Mouse (Mus musculus) heart, embryonic 12.5 days (tissue): ENCODE results near the gene A430005L14Rik. TPM values are rescaled to one million over a fixed set of nuclear protein-coding genes. Genes with fewer than 3 reads are reported as not detected.

Experiments used
- ATAC-seq: fragments of 200-750 bp; cut with Nextera tagmentation; 2 replicates; pipeline ENCODE4 v1.8.0; 2017; ENCODE audit warnings: moderate TSS enrichment, moderate library complexity; ENCODE audit not compliant: insufficient number of reproducible peaks, low FRiP score
- H3K27ac ChIP-seq: fragments of 300-500 bp; sonication (generic); 2 replicates; pipeline ENCODE4 v1.5.1; 2016; ENCODE audit warnings: mild to moderate bottlenecking, moderate library complexity; ENCODE audit not compliant: poor library complexity, severe bottlenecking
- H3K27me3 ChIP-seq: fragments of 300-500 bp; sonication (generic); replicated peaks from 2 replicates; pipeline ENCODE4 v1.6.1; 2016; ENCODE audit warnings: mild to moderate bottlenecking, moderate library complexity
- H3K36me3 ChIP-seq: fragments of 300-500 bp; sonication (generic); 2 replicates; pipeline ENCODE4 v1.6.1; 2016; ENCODE audit warnings: mild to moderate bottlenecking, moderate library complexity
- H3K4me1 ChIP-seq: fragments of 300-500 bp; sonication (generic); replicated peaks from 2 replicates; pipeline ENCODE4 v1.6.1; 2016; ENCODE audit warnings: mild to moderate bottlenecking
- H3K4me2 ChIP-seq: fragments of 300-500 bp; sonication (generic); 2 replicates; pipeline ENCODE4 v1.6.1; 2016; ENCODE audit warnings: mild to moderate bottlenecking, moderate library complexity
- H3K4me3 ChIP-seq: fragments of 300-500 bp; sonication (generic); 2 replicates; pipeline ENCODE4 v1.5.1; 2016; ENCODE audit warnings: mild to moderate bottlenecking
- H3K9ac ChIP-seq: fragments of 300-500 bp; sonication (generic); 2 replicates; pipeline ENCODE4 v1.6.1; 2016; ENCODE audit warnings: mild to moderate bottlenecking, moderate library complexity
- H3K9me3 ChIP-seq: fragments of 300-500 bp; sonication (generic); replicated peaks from 2 replicates; pipeline ENCODE4 v1.6.1; 2016; ENCODE audit warnings: mild to moderate bottlenecking, moderate library complexity
- WGBS: fragments of 180-500 bp; shearing (Covaris S2); methylation state at CpG from one replicate; pipeline ENCODE4 v1.1.7; 2016; 5-methylcytosine and 5-hydroxymethylcytosine counted together
- polyA plus RNA-seq: library from polyadenylated mRNA; unstranded; fragments of >200 nt; fragmentation: Nextera tagmentation; extraction: Ambion mirVana; gene quantifications from 2 replicates; pipeline ENCODE4 v1.2.1, GENCODE M21; 2016

Gene A430005L14Rik
- polyA plus RNA-seq, 1 experiment from 2014 or later, result 51.9 TPM

- no peak overlapping the region for H3K4me2 ChIP-seq
- no peaks in the 10 kb centered on the region for H3K4me1 ChIP-seq
- no peak overlapping the region for H3K9ac ChIP-seq
- no peaks in the 10 kb centered on the region for H3K9me3 ChIP-seq
- no peaks in the 10 kb centered on the region for H3K36me3 ChIP-seq
- ATAC-seq, result no peak
- 52% methylated on average over 6 of the region's 6 CpGs for WGBS
- H3K4me3 ChIP-seq, result no peak overlapping the region
- H3K27ac ChIP-seq, result no peak overlapping the region
- H3K27me3 ChIP-seq, result peaks cover 70% of the 10 kb centered on the region
Observed at GRCm38 (mm10) chr4:153944261-153944660, 12.8 kb upstream of the A430005L14Rik start.

- ATAC-seq, result no peak
- Histone ChIP-seq H3K27me3 (peaks cover 69% of the 10 kb centered on the region), H3K4me3 (no peak overlapping the region), H3K4me1 (no peaks in the 10 kb centered on the region), H3K9me3 (no peaks in the 10 kb centered on the region), H3K36me3 (no peaks in the 10 kb centered on the region), H3K4me2 (no peak overlapping the region), H3K27ac (no peak overlapping the region), H3K9ac (no peak overlapping the region)
- WGBS, result 65% methylated on average over 6 of the region's 6 CpGs
Observed at GRCm38 (mm10) chr4:153945741-153946140, 11.3 kb upstream of the A430005L14Rik start.

GRCm38 (mm10) chr4:153950372-153950771 is 6.7 kb upstream of the A430005L14Rik start:
- Histone ChIP-seq H3K9ac (no peak overlapping the region), H3K27ac (no peak overlapping the region), H3K4me2 (no peak overlapping the region), H3K27me3 (peaks cover 69% of the 10 kb centered on the region), H3K9me3 (no peaks in the 10 kb centered on the region), H3K4me1 (no peaks in the 10 kb centered on the region), H3K4me3 (no peak overlapping the region), H3K36me3 (no peaks in the 10 kb centered on the region)
- 75% methylated on average over 2 of the region's 2 CpGs for WGBS
- ATAC-seq, result no peak

GRCm38 (mm10) chr4:153951150-153951549 is 5.9 kb upstream of the A430005L14Rik start:
- Histone ChIP-seq H3K4me2 (no peak overlapping the region), H3K36me3 (no peaks in the 10 kb centered on the region), H3K9me3 (no peaks in the 10 kb centered on the region), H3K4me3 (no peak overlapping the region), H3K9ac (no peak overlapping the region), H3K27ac (no peak overlapping the region), H3K4me1 (no peaks in the 10 kb centered on the region), H3K27me3 (peaks cover 63% of the 10 kb centered on the region)
- WGBS, result 67% methylated on average over 3 of the region's 3 CpGs
- ATAC-seq, result no peak

- Histone ChIP-seq H3K4me2 (no peak overlapping the region), H3K27me3 (peaks cover 58% of the 10 kb centered on the region), H3K36me3 (no peaks in the 10 kb centered on the region), H3K4me3 (no peak overlapping the region), H3K4me1 (no peaks in the 10 kb centered on the region), H3K27ac (no peak overlapping the region), H3K9me3 (no peaks in the 10 kb centered on the region), H3K9ac (no peak overlapping the region)
- no peak for ATAC-seq
- WGBS, result 61% methylated on average over 5 of the region's 5 CpGs
Observed at GRCm38 (mm10) chr4:153951692-153952091, 5.3 kb upstream of the A430005L14Rik start.

GRCm38 (mm10) chr4:153955651-153956050 is 1.4 kb upstream of the A430005L14Rik start:
- Histone ChIP-seq H3K4me2 (no peak overlapping the region), H3K27ac (no peak overlapping the region), H3K27me3 (peaks cover 28% of the 10 kb centered on the region), H3K4me3 (no peak overlapping the region), H3K9me3 (no peaks in the 10 kb centered on the region), H3K9ac (no peak overlapping the region), H3K36me3 (peaks cover 15% of the 10 kb centered on the region), H3K4me1 (peaks cover 12% of the 10 kb centered on the region)
- WGBS, result 82% methylated on average over 8 of the region's 8 CpGs
- no peak for ATAC-seq

- Histone ChIP-seq H3K27ac (peak overlapping the region; percentile 92), H3K9me3 (no peaks in the 10 kb centered on the region), H3K27me3 (peaks cover 12% of the 10 kb centered on the region), H3K36me3 (peaks cover 35% of the 10 kb centered on the region), H3K4me2 (peak overlapping the region; percentile 89), H3K4me1 (peaks cover 12% of the 10 kb centered on the region), H3K4me3 (peak overlapping the region; percentile 81), H3K9ac (peak overlapping the region; percentile 92)
- under 1% methylated on average over 30 of the region's 37 CpGs for WGBS
- ATAC-seq, result no peak; the same call in 1 of the 2 replicates
Observed at GRCm38 (mm10) chr4:153957444-153958250, 610 bp downstream of the A430005L14Rik start.

GRCm38 (mm10) chr4:153962631-153963030 is 5.6 kb downstream of the A430005L14Rik start:
- Histone ChIP-seq H3K27ac (no peak overlapping the region), H3K4me2 (no peak overlapping the region), H3K36me3 (peaks cover 76% of the 10 kb centered on the region), H3K4me3 (no peak overlapping the region), H3K9ac (no peak overlapping the region), H3K9me3 (no peaks in the 10 kb centered on the region), H3K4me1 (peaks cover 12% of the 10 kb centered on the region), H3K27me3 (no peaks in the 10 kb centered on the region)
- 83% methylated on average over 7 of the region's 7 CpGs for WGBS
- ATAC-seq, result no peak

- Histone ChIP-seq H3K9me3 (no peaks in the 10 kb centered on the region), H3K27me3 (no peaks in the 10 kb centered on the region), H3K9ac (no peak overlapping the region), H3K4me2 (no peak overlapping the region), H3K4me3 (no peak overlapping the region), H3K4me1 (no peaks in the 10 kb centered on the region), H3K27ac (no peak overlapping the region), H3K36me3 (peaks cover 87% of the 10 kb centered on the region)
- 80% methylated on average over 5 of the region's 5 CpGs for WGBS
- no peak for ATAC-seq
Observed at GRCm38 (mm10) chr4:153966651-153967050, 9.6 kb downstream of the A430005L14Rik start.

GRCm38 (mm10) chr4:153967556-153967955 is 10.5 kb downstream of the A430005L14Rik start:
- Histone ChIP-seq H3K4me2 (no peak overlapping the region), H3K9me3 (no peaks in the 10 kb centered on the region), H3K27me3 (no peaks in the 10 kb centered on the region), H3K36me3 (peaks cover 80% of the 10 kb centered on the region), H3K9ac (no peak overlapping the region), H3K4me1 (no peaks in the 10 kb centered on the region), H3K27ac (no peak overlapping the region), H3K4me3 (no peak overlapping the region)
- 81% methylated on average over 2 of the region's 2 CpGs for WGBS
- no peak for ATAC-seq

- no peak for ATAC-seq
- Histone ChIP-seq H3K4me1 (no peaks in the 10 kb centered on the region), H3K27me3 (no peaks in the 10 kb centered on the region), H3K9ac (no peak overlapping the region), H3K9me3 (no peaks in the 10 kb centered on the region), H3K4me2 (no peak overlapping the region), H3K4me3 (no peak overlapping the region), H3K36me3 (peaks cover 75% of the 10 kb centered on the region), H3K27ac (no peak overlapping the region)
- 86% methylated on average over 2 of the region's 2 CpGs for whole genome bisulfite sequencing
Observed at GRCm38 (mm10) chr4:153968063-153968462, 11.0 kb downstream of the A430005L14Rik start.
